Mouse (Mus musculus) retina, adult 2 months (tissue): ENCODE results near the gene Farp1.

Source experiments
- DNase-seq: peaks from one replicate; pipeline ENCODE4 v3.0.0-alpha.2; 2012; ENCODE audit warnings: low read depth, low spot score

Farp1 gene

DNA sequence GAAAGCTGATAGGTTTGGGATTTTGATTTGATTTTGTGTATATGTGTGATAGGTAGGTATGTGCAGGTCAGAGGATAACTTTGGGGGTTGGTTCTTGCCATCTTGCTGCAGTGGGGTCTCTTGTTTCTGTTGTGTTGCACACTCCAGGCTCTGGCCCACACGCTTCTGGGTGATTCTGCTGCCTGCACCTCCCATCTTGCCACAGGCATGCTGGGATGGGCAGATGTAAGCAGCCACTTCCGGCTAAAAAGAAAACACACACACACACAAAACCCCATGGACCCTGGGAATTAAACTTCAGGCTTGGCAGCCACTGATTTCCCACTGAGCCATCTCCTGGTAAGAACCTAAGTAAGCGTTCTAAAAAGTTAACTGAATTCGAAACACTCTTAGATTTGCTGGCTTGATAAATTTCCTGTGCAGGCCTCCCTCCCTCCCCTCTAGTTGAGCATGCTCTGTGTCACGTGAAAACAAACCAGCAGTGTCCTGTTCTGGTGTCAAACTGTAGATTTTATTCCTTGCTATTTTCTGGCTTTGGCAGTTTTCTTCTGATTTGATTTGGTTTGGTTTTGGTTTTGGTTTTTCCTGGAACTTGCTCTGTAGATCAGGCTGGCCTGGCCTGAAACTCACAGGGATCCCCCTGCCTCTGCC lies 226.4 kb downstream of the Farp1 start:
- no peak for DNase-seq

DNA sequence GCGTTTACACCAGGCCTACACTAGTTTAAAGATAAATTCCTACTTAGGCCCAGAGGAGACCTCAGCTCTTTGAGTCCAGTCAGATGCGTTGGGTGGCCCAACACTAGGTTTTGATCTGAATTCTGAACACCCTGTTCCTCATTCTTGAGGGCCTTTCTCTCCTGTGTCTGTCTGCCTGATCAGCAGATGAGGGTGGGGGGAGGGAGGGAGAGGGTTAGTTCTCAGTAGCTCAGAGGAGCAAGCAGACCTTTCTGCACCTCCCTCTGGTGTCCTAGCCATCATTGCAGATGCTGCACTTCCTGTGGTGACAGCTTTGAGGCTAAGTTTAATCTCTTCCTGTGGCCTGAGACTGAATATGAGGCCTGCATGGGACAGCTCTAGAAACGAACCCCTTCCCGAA lies 227.6 kb downstream of the Farp1 start:
- DNase-seq: no peak

DNA sequence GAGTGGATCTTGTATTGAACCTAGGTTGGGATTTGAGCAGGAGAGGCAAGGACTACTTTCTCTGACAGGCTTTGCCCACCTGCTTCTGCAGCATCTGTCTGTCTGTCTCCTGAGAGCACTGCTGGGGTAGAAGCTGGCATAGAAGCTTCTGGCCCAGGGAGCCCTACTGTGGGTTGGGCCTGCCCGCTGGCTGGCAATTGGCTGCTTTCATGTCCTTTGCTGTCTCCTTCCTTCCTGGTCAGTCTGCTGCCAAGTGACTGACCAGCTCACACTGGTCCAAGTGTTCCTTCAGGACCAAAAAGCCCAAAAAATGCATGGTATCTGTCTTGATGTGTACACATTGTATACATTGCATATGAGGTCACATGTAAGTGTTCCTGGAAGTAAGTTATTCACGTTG lies 228.9 kb downstream of the Farp1 start:
- no peak for DNase-seq

DNA sequence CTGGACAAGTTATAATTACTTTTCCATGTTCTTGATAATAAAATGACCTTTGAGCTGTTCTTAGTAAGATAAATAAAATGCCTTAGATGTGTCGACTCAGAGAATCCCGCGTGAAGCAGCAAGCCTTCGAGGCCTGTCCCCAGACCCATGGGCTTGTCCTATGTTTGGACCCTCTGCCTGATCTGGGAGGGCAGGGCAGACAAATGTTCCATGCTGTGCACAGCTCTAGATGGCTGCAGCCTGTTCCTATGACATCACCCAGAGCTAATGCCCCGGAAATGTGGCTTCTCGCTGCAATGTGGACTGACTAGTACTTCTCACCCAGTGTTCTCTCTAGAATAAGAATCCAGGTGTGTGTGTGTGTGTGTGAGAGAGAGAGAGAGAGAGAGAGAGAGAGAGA lies 229.5 kb downstream of the Farp1 start:
- no peak for DNase-seq

DNA sequence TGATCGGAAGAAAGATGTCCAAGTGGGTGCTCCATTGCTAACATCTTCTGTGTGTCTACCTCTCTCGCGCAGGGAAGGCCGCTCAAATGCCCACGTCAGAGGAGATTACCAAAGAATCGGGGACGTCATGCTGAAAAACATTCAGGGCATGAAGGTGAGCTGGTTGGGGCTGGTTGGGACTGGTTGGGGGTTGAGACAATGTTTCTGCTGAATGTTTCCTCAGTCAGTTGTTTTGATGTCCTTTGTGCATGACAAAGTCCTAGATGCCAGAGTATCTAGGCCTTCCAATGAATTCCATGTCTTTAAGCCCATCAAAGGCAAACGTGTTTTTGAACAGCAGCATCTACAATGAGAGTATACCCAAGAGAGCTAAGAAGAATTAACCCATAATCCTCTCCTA lies 232.8 kb downstream of the Farp1 start:
- DNase-seq: no peak

DNA sequence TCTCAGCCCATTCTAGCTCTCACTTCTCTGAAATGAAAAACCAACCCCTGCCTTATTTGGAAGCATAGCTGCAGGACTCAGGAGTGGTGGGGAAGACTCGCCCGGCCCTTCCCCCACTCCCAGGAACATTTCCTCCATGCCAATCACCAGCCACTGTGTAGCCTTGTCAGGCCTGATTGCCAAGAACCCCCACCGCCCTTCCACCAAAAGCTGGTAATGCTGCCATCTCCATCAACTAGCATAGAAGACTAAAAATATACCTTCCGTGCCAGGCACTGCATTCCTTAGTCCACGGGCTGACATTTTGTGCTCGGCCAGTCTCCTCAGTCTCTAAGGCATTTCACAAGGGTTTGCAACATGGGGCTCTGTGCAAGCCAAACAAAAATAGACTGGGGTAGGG lies 235.5 kb downstream of the Farp1 start:
- DNase-seq: no peak

- DNase-seq: no peak
These were observed 240.0 kb downstream of the Farp1 start for GRCm38 (mm10) chr14:121274985-121275384.

GRCm38 (mm10) chr14:121276016-121276415 lies 241.0 kb downstream of the Farp1 start:
- no peak for DNase-seq

GRCm38 (mm10) chr14:121279106-121279505 lies 244.1 kb downstream of the Farp1 start:
- DNase-seq: peak; percentile 54

DNA sequence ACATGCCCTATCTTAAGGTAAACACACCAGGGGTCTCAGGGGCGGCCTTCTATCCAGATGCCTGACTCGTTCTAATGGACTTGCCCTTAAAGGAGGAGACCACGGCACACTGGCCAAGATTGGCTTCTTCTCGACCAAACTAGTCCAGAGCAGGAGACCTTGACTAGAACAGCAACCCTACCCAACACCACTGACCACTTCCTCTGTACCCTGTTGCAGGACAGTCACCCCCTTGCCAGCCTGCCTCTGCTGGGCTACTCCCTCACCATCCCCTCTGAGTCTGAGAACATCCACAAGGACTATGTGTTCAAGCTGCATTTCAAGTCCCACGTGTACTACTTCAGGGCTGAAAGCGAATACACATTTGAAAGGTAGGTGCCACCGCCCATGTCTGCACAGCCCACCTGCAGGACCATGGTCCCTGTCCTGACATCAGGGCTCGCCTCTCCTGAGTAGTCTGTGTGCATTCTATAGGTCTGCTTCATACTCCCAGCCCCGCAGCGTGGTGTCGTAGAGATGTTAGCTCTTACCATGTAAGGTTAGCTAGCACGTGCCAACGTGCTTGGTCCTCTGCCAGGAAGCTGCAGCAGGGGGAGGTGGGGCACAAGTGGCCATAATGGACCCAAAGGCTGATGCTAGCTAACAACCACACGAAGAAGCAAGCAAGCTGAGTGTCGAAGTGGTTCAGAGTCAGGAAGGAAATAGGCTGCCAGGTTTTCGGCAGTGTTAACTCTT lies 245.8 kb downstream of the Farp1 start:
- DNase-seq: no peak

- no peak for DNase-seq
These were observed 246.3 kb downstream of the Farp1 start for GRCm38 (mm10) chr14:121281336-121281710.

DNA sequence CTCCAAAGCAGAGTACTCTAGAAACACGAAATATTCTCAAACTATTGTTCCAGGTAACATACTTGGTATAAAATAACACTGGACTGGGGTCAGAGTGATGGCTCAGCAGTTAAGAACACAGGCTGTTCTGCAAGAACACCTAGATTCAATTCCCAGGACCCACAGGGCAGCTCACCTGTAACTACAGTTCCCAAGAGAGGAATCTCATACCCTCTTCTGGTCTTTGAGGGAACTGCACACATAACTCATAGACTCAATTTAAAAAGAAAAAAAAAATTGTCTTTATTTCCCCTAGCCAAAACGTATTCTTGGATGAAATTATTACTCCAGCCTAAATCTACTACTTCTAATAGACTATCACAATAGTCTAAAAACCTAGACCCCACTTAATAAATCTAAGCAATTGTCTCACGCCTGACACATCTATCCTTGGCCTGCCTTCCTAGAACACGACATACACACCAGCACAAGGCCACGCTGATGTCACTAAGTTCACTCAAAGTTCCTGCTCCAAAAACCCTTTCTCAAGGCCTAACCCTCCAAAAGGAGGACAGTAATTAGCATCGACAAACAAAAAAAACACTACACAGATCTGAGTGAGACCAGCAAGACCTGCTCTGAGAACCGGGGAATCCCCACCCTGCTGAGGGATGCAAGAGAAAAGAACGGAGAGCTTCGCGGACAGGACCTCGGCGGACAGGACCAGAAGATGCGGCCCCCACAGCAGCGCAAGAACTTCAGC lies 250.6 kb downstream of the Farp1 start:
- DNase-seq: no peak

DNA sequence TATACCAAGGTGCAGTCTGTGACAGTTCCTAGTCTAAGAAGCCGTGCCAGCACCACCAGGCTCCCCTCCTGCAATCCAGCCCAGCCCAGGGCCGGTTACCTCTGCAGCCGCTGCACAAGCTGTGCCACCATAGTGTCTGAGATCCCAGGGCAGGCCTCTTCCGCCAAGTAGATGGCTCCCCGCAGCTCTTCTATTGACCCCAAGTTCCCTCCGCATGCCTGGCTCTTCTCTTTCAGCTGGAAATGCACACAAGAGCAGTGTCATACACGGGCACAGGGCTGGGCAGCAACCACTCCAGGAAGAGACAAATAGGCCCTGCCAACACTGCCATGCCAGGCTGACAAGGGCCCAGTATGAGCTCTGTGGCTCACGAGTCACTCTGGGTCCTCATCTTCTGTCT lies 256.9 kb downstream of the Farp1 start:
- no peak for DNase-seq

DNA sequence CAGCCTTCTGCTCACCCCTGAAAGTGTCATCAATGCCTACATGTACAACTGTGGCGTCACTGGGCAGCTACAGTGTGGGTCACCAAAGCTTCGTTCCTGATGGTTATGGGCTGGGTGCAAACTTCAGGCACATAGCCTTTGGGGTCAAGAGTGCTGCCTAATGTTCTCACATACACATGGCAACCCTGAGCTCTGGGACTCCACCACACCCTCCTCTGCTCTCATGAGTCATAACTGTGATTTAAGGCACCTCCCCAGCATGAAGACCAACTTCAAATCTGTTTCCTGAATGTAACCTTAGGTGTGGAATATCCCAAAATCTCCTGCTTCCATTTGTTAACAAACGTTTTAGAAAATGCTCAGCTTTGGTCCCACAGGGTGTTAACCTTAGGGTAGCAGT lies 257.4 kb downstream of the Farp1 start:
- no peak for DNase-seq

- no peak for DNase-seq
These were observed 259.5 kb downstream of the Farp1 start for GRCm38 (mm10) chr14:121294484-121294883.

DNA sequence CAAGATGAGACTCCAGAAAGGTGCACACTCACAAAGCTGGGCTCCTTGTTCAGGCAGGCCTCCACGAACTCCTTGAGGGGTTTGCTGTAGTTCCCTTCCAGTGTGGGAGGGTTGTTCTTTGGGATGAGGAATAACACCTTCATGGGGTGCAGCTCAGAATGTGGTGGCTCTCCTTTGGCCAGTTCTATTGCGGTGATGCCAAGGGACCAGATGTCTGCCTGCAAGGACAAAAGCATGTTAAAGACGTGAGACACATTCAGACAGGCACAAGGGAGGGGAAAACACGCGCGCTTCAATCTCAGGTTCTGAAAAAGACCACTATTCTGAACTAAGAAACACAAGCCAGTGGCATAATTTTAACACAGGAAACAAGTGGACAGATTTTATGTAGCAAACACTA lies 262.1 kb downstream of the Farp1 start:
- DNase-seq: no peak

GRCm38 (mm10) chr14:121298537-121298936 lies 263.5 kb downstream of the Farp1 start:
- no peak for DNase-seq

- no peak for DNase-seq
These were observed 264.1 kb downstream of the Farp1 start for GRCm38 (mm10) chr14:121299093-121299492.

DNA sequence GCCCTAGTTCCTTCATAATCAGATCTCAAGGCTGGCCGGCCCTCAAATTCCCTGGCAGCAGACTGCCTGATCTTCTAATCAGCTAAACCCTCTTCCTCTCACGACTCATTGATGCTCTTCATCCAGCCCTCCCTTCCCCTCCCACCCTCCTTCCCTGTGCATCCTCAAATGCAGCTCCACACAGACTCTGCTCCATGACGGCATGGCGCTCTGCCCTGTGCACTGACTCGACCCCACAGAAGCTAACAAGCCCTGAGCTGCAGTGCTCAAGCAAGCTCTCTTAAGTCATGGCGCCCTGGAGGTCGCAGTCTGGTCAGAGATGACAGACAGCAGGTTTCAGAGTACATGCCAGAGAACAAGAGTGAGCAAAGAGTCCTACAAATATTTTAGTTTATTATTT lies 269.5 kb downstream of the Farp1 start:
- DNase-seq: no peak

DNA sequence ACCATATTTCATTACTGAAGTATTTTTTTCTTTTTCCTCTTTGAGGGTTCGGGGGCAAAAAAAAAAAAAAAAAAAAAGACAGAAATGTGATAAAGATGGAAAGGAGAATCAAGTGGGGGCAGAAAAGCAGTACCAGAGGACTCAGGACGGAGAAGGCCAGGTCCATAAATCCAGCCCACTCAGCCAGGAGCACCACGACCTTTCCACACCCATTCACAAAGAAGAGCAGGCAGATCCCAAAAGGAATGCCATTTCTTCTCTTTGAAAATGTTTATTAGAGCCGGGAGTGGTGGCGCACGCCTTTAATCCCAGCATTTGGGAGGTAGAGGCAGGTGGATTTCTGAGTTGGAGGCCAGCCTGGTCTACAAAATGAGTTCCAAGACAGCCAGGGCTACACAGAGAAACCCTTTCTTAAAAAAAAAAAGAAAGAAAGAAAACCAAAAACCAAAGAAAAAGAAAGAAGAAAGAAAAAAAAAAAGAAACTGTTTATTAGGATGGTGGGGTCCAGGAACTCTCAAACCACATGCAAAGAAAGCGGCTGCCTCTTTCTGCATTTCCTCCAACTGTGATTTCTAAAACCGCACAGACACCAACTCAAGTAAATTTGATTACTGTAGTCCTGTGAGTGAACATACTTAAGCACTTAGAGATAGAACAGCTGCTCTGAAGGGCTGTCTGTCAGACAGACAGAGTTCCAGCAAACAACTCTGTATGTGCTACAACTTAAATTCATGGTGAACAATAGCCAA lies 270.5 kb downstream of the Farp1 start:
- no peak for DNase-seq

- no peak for DNase-seq
These were observed 274.9 kb downstream of the Farp1 start for GRCm38 (mm10) chr14:121309909-121310308.
